Mouse (Mus musculus): ENCODE measurements around the gene Slc1a4.

DNA sequence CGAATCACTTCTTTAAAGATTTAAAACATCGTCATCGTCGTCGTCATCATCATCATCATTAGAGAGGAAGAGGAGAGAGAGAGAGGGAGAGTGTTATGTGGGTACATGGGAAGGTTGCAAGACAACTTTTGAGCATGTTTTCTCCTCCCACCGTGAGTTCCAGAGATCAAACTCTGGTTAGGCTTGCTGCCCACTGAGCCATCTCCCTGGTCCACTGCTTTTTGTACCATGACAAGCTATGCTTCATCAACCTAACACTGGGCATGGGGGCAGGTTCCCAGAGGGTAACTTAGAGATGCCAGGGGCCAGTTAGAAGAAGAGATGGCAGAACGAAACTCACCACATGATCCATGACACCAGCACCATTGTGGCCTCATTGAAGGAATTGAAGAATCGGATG lies 18.9 kb downstream of the Slc1a4 start:
- TF ChIP-seq CTCF (IDR thresholded peaks at IDR 0.05; ENCODE audit: low read depth, low read length) (no peak), POLR2A (IDR thresholded peaks at IDR 0.05; ENCODE audit: extremely low read depth, insufficient read depth, low read length) (no peak)
